Mouse (Mus musculus) heart, adult 2 months (tissue): Measurements from ENCODE around the gene Zbed4. TPM values are rescaled to one million over a fixed set of nuclear protein-coding genes. Genes with fewer than 3 reads are reported as not detected.

Experiments used
- DNase-seq, 2 experiments: peaks; one replicate each; pipeline ENCODE4 v3.0.0; 2021
- H3K27ac ChIP-seq: fragments of 200-600 bp; 2 replicates; pipeline ENCODE4 v1.8.1; 2022
- H3K27me3 ChIP-seq: fragments of 200-500 bp; 2 replicates; pipeline ENCODE4 v1.6.1; 2012; ENCODE audit warnings: mild to moderate bottlenecking, low read length, inconsistent platforms, mixed read lengths; ENCODE audit not compliant: control insufficient read depth, insufficient read depth
- H3K36me3 ChIP-seq: fragments of 200-500 bp; 2 replicates; pipeline ENCODE4 v1.6.1; 2012; ENCODE audit warnings: low read length, inconsistent platforms; ENCODE audit not compliant: control insufficient read depth, insufficient read depth
- H3K4me1 ChIP-seq: fragments of 200-500 bp; 2 replicates; pipeline ENCODE4 v1.6.1; 2011; ENCODE audit warnings: low read length; ENCODE audit not compliant: control insufficient read depth, insufficient read depth
- H3K4me3 ChIP-seq: fragments of 200-600 bp; 2 replicates; pipeline ENCODE4 v1.8.1; 2022
- H3K79me2 ChIP-seq: fragments of 200-500 bp; replicated peaks from 2 replicates; pipeline ENCODE4 v1.6.1; 2012; ENCODE audit warnings: mild to moderate bottlenecking, inconsistent platforms, low read length, moderate library complexity, mixed read lengths; ENCODE audit not compliant: control insufficient read depth, insufficient read depth
- H3K9ac ChIP-seq: fragments of 200-500 bp; 2 replicates; pipeline ENCODE4 v1.6.1; 2012; ENCODE audit warnings: low read depth, mild to moderate bottlenecking, control low read depth, inconsistent platforms, low read length, mixed read lengths
- CTCF ChIP-seq: fragments of 200-600 bp; IDR thresholded peaks from 2 replicates; pipeline ENCODE4 v1.8.1; 2022; ENCODE audit warnings: antibody characterized with exemption, mild to moderate bottlenecking, moderate library complexity
- EP300 ChIP-seq: fragments of 200-500 bp; IDR thresholded peaks from 2 replicates; pipeline ENCODE4 v1.6.1; 2011; ENCODE audit warnings: low read depth, low read length, control low read depth; ENCODE audit not compliant: insufficient read depth
- POLR2A ChIP-seq: fragments of 200-500 bp; IDR thresholded peaks from 2 replicates; pipeline ENCODE4 v1.6.1; 2011; ENCODE audit warnings: mild to moderate bottlenecking, low read depth, low read length, control low read depth; ENCODE audit not compliant: insufficient read depth
- WGBS: fragments of 180-500 bp; shearing (Covaris S2); methylation state at CpG from one replicate; pipeline ENCODE4 v1.1.7; 2018; 5-methylcytosine and 5-hydroxymethylcytosine counted together
- intact Hi-C: fragments of 180-260 bp; cut with DNase I; formaldehyde crosslinking; loops from one replicate; pipeline ENCODE4 v1.15.1; 2025
- polyA plus RNA-seq: library from polyadenylated mRNA; depleted of rRNA; stranded (reverse); fragments of >200 nt; gene quantifications from 2 replicates; pipeline ENCODE4 v1.2.3, GENCODE M21; 2012; rRNA removed
- total RNA-seq, 2 experiments: library from RNA; stranded (reverse); gene quantifications; 2 replicates each; pipeline ENCODE4 v1.2.3; 2021

Gene Zbed4
- total and polyA plus RNA-seq, 3 experiments: 3.3 to 9.1 (median 8.2) TPM

- no peaks in the 10 kb centered on the region for H3K36me3 ChIP-seq
- TF ChIP-seq EP300 (no peak), POLR2A (no peak), CTCF (no peak)
- no peak overlapping the region for H3K4me3 ChIP-seq
- H3K27me3 ChIP-seq: no peaks in the 10 kb centered on the region
- peaks cover 15% of the 10 kb centered on the region for H3K4me1 ChIP-seq
- no peak overlapping the region for H3K9ac ChIP-seq
- WGBS: 76% methylated on average over 9 of the region's 9 CpGs
- H3K27ac ChIP-seq: no peak overlapping the region
- intact Hi-C loops: no loop called here
- no peak for DNase-seq
- H3K79me2 ChIP-seq: no peaks in the 10 kb centered on the region
These were observed 81.1 kb downstream of the Zbed4 start for GRCm38 (mm10) chr15:88832536-88832935.

Other genes starting within 250 kb of the Zbed4 start
- gene Zdhhc25, start 151.4 kb upstream of the Zbed4 start, total RNA-seq: not detected
- 0.10 and 0.26 TPM in 2 replicates for gene Zdhhc25, start 151.4 kb upstream of the Zbed4 start, polyA plus RNA-seq
- gene Brd1, start 17.4 kb upstream of the Zbed4 start, total RNA-seq: 10 to 100 TPM; 28.7 to 31.0 TPM
- gene Brd1, start 17.4 kb upstream of the Zbed4 start, polyA plus RNA-seq: 7.7 and 9.1 TPM in 2 replicates
- 1 to 10 TPM; 7.2 to 8.7 TPM for gene Alg12, start 67.7 kb downstream of the Zbed4 start, total RNA-seq
- 11.0 and 17.5 TPM in 2 replicates for gene Alg12, start 67.7 kb downstream of the Zbed4 start, polyA plus RNA-seq
- gene Creld2, start 68.0 kb downstream of the Zbed4 start, total RNA-seq: 10 to 100 TPM; 23.6 to 24.7 TPM
- 13.6 and 19.9 TPM in 2 replicates for gene Creld2, start 68.0 kb downstream of the Zbed4 start, polyA plus RNA-seq
- 100 to 1,000 TPM in 1 of 2 experiments, 10 to 100 TPM in 1; 95.3 to 133 TPM for gene Pim3, start 110.5 kb downstream of the Zbed4 start, total RNA-seq
- gene Pim3, start 110.5 kb downstream of the Zbed4 start, polyA plus RNA-seq: 45.6 and 58.8 TPM in 2 replicates
- gene Ttll8, start 202.8 kb downstream of the Zbed4 start, total RNA-seq: not detected
- 0.12 and 0.18 TPM in 2 replicates for gene Ttll8, start 202.8 kb downstream of the Zbed4 start, polyA plus RNA-seq
- gene Mlc1, start 227.3 kb downstream of the Zbed4 start, total RNA-seq: not detected
- not detected in 2 replicates for gene Mlc1, start 227.3 kb downstream of the Zbed4 start, polyA plus RNA-seq
- gene Mov10l1, start 231.2 kb downstream of the Zbed4 start, total RNA-seq: 100 to 1,000 TPM in 1 of 2 experiments, 10 to 100 TPM in 1; 96.4 to 107 TPM
- 51.7 and 85.0 TPM in 2 replicates for gene Mov10l1, start 231.2 kb downstream of the Zbed4 start, polyA plus RNA-seq